Mouse (Mus musculus) naive thymus-derived CD4-positive, alpha-beta T cell, adult 5 months (primary cell): ENCODE data around the gene Vmn2r87. TPM values are rescaled to one million over a fixed set of nuclear protein-coding genes. Genes with fewer than 3 reads are reported as not detected.

Experiments
- polyA plus RNA-seq: library from polyadenylated mRNA; unstranded; fragments of 100-300 nt; shearing (Covaris generic); gene quantifications from one replicate; pipeline ENCODE4 v1.2.1, GENCODE M21; 2017

Vmn2r87 gene
- not detected for polyA plus RNA-seq

GRCm38 (mm10) chr10:130497296-130497695, at the start of gene Vmn2r87:
Gene Vmn2r87, minus strand, starts transcription at chr10:130497396.

GRCm38 (mm10) chr10:130455950-130456349, 41.2 kb downstream of the Vmn2r87 start, which contains the start of gene Vmn2r86:
Gene Vmn2r86, minus strand, starts transcription at chr10:130456050.

GRCm38 (mm10) chr10:130429603-130430002, 67.6 kb downstream of the Vmn2r87 start, which contains the start of gene Vmn2r85:
Gene Vmn2r85, minus strand, starts transcription at chr10:130429703.

Other genes starting within 250 kb of the Vmn2r87 start
- gene Neurod4, start 217.2 kb downstream of the Vmn2r87 start, polyA plus RNA-seq, result not detected
- gene Tespa1, start 174.5 kb downstream of the Vmn2r87 start, polyA plus RNA-seq, result 208 TPM
- gene Vmn2r84, start 103.1 kb downstream of the Vmn2r87 start, polyA plus RNA-seq, result 0.17 TPM
- not detected for gene Vmn2r85, start 67.7 kb downstream of the Vmn2r87 start, polyA plus RNA-seq
- not detected for gene Vmn2r86, start 41.3 kb downstream of the Vmn2r87 start, polyA plus RNA-seq